Mouse (Mus musculus): ENCODE measurements around the gene Ano6. TPM values are rescaled to one million over a fixed set of nuclear protein-coding genes. Genes with fewer than 3 reads are reported as not detected.

Gene Ano6
- total and polyA plus RNA-seq, 3 experiments = 14.9 to 27.0 (median 18.4) TPM

- Histone ChIP-seq H3K36me3 (replicated peaks in 1 of 2; ENCODE audit: control insufficient read depth in 1 of 2, insufficient read depth in 1 of 2, low read length in 1 of 2) (peaks cover 9 to 49% of the 10 kb centered on the region in 2 experiments), H3K9me3 (replicated peaks; ENCODE audit: low read length) (peaks cover 11% of the 10 kb centered on the region), H3K4me3 (replicated peaks in 1 of 3; ENCODE audit: low read depth in 2 of 3, low read length in 2 of 3, poor library complexity in 1 of 3) (no peak overlapping the region), H3K79me2 (replicated peaks; ENCODE audit: control insufficient read depth, extremely low read depth, insufficient read depth, poor library complexity, severe bottlenecking) (peaks cover 3% of the 10 kb centered on the region; the same call in 1 of the 2 replicates), H3K27me3 (replicated peaks) (no peaks in the 10 kb centered on the region), H3K4me1 (ENCODE audit: control insufficient read depth in 1 of 2, insufficient read depth in 2 of 2) (peaks cover 0 to 13% of the 10 kb centered on the region in 2 experiments; a peak in 2 of 4 replicates), H3K4me2 (ENCODE audit: insufficient read depth, low read depth, poor library complexity, severe bottlenecking) (no peak overlapping the region), H3K27ac (ENCODE audit: insufficient read depth, low read depth) (no peak overlapping the region), H3K9ac (ENCODE audit: insufficient read depth, low read depth) (no peak overlapping the region)
- in situ Hi-C loops (cut with MboI; ENCODE audit: low pct_ligation_motif_present, low pct_unique_long_range_greater_than_20kb, low sequenced_read_pairs) = no loop called here
- DNase-seq (ENCODE audit: extremely low read depth) = no peak
- dilution Hi-C loops (cut with MboI; ENCODE audit: extremely low pct_ligation_motif_present, extremely low pct_unique_long_range_greater_than_20kb, low sequenced_read_pairs) = no loop called here
- TF ChIP-seq MYC (IDR thresholded peaks at IDR 0.05; ENCODE audit: low read depth, low read length) = no peak
- TF ChIP-seq ETS1 (conservative IDR thresholded peaks at IDR 0.05; ENCODE audit: low read depth, low read length) = no peak
- no peak for TF ChIP-seq ZC3H11A (IDR thresholded peaks at IDR 0.05; ENCODE audit: low read depth, low read length)
- TF ChIP-seq CTCF (conservative IDR thresholded peaks at IDR 0.05 in 1 of 2, IDR thresholded peaks at IDR 0.05 in 1 of 2; ENCODE audit: low read depth in 2 of 2, low read length in 2 of 2) = no peak
- no peak for TF ChIP-seq ZMIZ1 (IDR thresholded peaks at IDR 0.05; ENCODE audit: low read depth, low read length)
- TF ChIP-seq MAZ (IDR thresholded peaks at IDR 0.05; ENCODE audit: low read depth, low read length) = no peak
- TF ChIP-seq KAT2A (IDR thresholded peaks at IDR 0.05; ENCODE audit: insufficient replicate concordance, low read length) = no peak
- TF ChIP-seq CHD1 (IDR thresholded peaks at IDR 0.05; ENCODE audit: low read depth, low read length) = no peak
- no peak for TF ChIP-seq PAX5 (IDR thresholded peaks at IDR 0.05; ENCODE audit: low read length)
- TF ChIP-seq HCFC1 (IDR thresholded peaks at IDR 0.05; ENCODE audit: low read depth, low read length) = no peak
- no peak for TF ChIP-seq CHD2 (IDR thresholded peaks at IDR 0.05; ENCODE audit: low read length)
- no peak for TF ChIP-seq JUND (conservative IDR thresholded peaks at IDR 0.05; ENCODE audit: low read depth, low read length)
- TF ChIP-seq TBP (conservative IDR thresholded peaks at IDR 0.05; ENCODE audit: low read depth, low read length) = no peak
- TF ChIP-seq TCF12 (IDR thresholded peaks at IDR 0.05; ENCODE audit: low read depth, low read length) = no peak
- TF ChIP-seq E2F4 (IDR thresholded peaks at IDR 0.05; ENCODE audit: insufficient replicate concordance, low read depth, low read length) = no peak
Measured at GRCm38 (mm10) chr15:95812821-95813571, 22.4 kb downstream of the Ano6 start.

- Histone ChIP-seq H3K27ac (ENCODE audit: insufficient read depth, low read depth) (no peak overlapping the region), H3K9ac (ENCODE audit: insufficient read depth, low read depth) (no peak overlapping the region), H3K4me1 (ENCODE audit: control insufficient read depth in 1 of 2, insufficient read depth in 2 of 2) (peaks cover 0 to 20% of the 10 kb centered on the region in 2 experiments; a peak in 1 of 4 replicates), H3K9me3 (replicated peaks; ENCODE audit: low read length) (peaks cover 7% of the 10 kb centered on the region), H3K4me3 (replicated peaks in 1 of 3; ENCODE audit: low read depth in 2 of 3, low read length in 2 of 3, poor library complexity in 1 of 3) (no peak overlapping the region), H3K36me3 (replicated peaks in 1 of 2; ENCODE audit: control insufficient read depth in 1 of 2, insufficient read depth in 1 of 2, low read length in 1 of 2) (peaks cover 11 to 43% of the 10 kb centered on the region in 2 experiments), H3K4me2 (ENCODE audit: insufficient read depth, low read depth, poor library complexity, severe bottlenecking) (no peak overlapping the region), H3K79me2 (replicated peaks; ENCODE audit: control insufficient read depth, extremely low read depth, insufficient read depth, poor library complexity, severe bottlenecking) (peaks cover 3% of the 10 kb centered on the region; the same call in 1 of the 2 replicates), H3K27me3 (replicated peaks) (no peaks in the 10 kb centered on the region)
- DNase-seq (ENCODE audit: extremely low read depth) = no peak
- TF ChIP-seq RCOR1 (conservative IDR thresholded peaks at IDR 0.05; ENCODE audit: low read depth, low read length) (no peak), SMC3 (IDR thresholded peaks at IDR 0.05; ENCODE audit: low read depth, low read length) (no peak), ELF1 (IDR thresholded peaks at IDR 0.05; ENCODE audit: low read depth, low read length) (no peak), POLR2AphosphoS2 (IDR thresholded peaks at IDR 0.05; ENCODE audit: low read depth, low read length) (no peak), MAX (IDR thresholded peaks at IDR 0.05; ENCODE audit: low read length) (no peak), UBTF (IDR thresholded peaks at IDR 0.05; ENCODE audit: low read depth, low read length) (no peak), HCFC1 (IDR thresholded peaks at IDR 0.05; ENCODE audit: low read depth, low read length) (no peak), ZKSCAN1 (IDR thresholded peaks at IDR 0.05; ENCODE audit: borderline replicate concordance, low read depth, low read length) (no peak), EP300 (IDR thresholded peaks at IDR 0.05; ENCODE audit: low read length) (no peak), ZMIZ1 (IDR thresholded peaks at IDR 0.05; ENCODE audit: low read depth, low read length) (no peak), MYC (IDR thresholded peaks at IDR 0.05; ENCODE audit: low read depth, low read length) (no peak), KAT2A (IDR thresholded peaks at IDR 0.05; ENCODE audit: insufficient replicate concordance, low read length) (no peak), MAFK (IDR thresholded peaks at IDR 0.05; ENCODE audit: insufficient replicate concordance, low read length) (no peak)
- dilution Hi-C loops (cut with MboI; ENCODE audit: extremely low pct_ligation_motif_present, extremely low pct_unique_long_range_greater_than_20kb, low sequenced_read_pairs) = no loop called here
- in situ Hi-C loops (cut with MboI; ENCODE audit: low pct_ligation_motif_present, low pct_unique_long_range_greater_than_20kb, low sequenced_read_pairs) = no loop called here
Measured at GRCm38 (mm10) chr15:95817501-95817900, 26.9 kb downstream of the Ano6 start.

Measured in CH12.LX (cell line).